Mouse (Mus musculus) lung, postnatal 0 days (tissue): ENCODE results near the gene Mmel1.

Experiments used
- CTCF ChIP-seq: IDR thresholded peaks from 2 replicates; pipeline ENCODE4 v1.5.1; 2016; ENCODE audit warnings: antibody characterized with exemption, mild to moderate bottlenecking
- EP300 ChIP-seq: IDR thresholded peaks from 2 replicates; pipeline ENCODE4 v1.6.1; 2016; ENCODE audit warnings: antibody characterized with exemption, mild to moderate bottlenecking, control low read depth

DNA sequence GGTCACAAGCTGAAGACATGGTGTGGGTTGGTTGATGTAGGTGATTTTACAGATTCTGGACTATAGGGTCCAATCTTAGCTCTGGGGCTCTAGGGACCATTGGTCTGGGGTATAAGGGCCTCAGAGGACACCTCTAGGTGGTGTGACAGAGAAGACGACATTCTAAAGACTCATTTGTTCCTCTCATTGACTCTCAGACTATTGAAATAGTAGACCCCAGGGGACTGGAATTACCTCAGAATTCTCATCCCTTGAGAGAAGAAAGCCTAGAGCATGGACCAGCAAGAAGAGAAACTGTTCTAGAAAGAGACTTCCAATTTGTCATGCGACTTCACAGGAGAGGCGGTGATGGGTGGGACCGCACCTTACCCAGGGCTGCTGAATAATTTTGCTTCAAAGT lies 44.9 kb downstream of the Mmel1 start:
- TF ChIP-seq CTCF (no peak), EP300 (no peak)
